Mouse (Mus musculus) urinary bladder, postnatal 14 days (tissue): ENCODE measurements at regions not wholly inside any gene's neighbourhood (a gene's known extent, or its start where the extent isn't known, plus 50 kb on each side); places are given as distances from the start of the nearest gene placed in this dataset.

Experiments
- DNase-seq: peaks from one replicate; pipeline ENCODE4 v3.0.0; 2021; ENCODE audit warnings: low spot score

DNA sequence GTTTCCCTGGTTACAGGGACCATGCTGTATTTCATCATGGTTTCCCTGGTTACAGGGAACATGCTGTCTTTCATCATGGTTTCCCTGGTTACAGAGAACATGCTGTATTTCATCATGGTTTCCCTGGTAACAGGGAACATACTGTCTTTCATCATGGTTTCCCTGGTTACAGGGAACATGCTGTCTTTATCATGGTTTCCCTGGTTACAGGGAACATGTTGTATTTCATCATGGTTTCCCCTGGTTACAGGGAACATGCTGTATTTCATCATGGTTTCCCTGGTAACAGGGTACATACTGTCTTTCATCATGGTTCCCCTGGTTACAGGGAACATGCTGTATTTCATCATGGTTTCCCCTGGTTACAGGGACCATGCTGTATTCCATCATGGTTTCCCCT is 1579.5 kb downstream of the 4930444P10Rik start:
- DNase-seq: no peak

DNA sequence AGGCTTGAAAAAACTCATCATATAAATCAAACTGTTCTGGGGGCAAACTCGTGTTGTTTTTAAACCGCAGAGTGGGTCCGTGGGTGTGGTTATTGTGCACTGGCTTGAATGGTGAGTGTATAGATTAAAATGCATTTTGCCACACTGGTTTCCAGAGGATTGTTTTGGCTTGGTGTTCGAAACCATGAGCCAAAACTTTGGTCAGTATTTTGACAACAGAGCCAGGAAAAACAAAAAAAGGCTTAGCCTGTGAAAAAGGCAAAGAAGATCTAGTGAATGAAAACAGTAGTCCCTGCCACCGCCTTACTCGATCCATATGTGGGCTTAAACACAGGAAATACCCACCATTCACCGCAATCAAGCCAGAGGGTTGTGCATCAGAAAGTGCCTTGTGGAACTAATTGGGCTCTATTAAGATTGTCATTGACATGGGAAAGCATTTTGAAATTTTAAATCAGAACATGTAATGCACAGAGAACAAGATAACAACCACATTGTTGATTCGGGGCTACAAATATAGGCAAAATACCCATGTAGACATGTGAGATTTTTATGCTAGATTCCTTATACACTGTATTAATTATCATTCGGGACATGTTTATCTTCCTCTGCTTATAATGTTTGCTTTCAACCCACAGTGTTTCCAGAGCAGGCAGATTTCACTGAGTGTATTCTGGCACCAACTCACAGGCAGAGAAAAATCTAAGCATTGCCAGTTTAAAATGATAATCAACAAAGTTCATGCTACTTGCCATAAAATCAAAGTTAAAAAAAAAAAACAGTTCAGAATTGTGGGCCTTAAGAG is 1580.4 kb downstream of the 4930444P10Rik start:
- no peak for DNase-seq

DNA sequence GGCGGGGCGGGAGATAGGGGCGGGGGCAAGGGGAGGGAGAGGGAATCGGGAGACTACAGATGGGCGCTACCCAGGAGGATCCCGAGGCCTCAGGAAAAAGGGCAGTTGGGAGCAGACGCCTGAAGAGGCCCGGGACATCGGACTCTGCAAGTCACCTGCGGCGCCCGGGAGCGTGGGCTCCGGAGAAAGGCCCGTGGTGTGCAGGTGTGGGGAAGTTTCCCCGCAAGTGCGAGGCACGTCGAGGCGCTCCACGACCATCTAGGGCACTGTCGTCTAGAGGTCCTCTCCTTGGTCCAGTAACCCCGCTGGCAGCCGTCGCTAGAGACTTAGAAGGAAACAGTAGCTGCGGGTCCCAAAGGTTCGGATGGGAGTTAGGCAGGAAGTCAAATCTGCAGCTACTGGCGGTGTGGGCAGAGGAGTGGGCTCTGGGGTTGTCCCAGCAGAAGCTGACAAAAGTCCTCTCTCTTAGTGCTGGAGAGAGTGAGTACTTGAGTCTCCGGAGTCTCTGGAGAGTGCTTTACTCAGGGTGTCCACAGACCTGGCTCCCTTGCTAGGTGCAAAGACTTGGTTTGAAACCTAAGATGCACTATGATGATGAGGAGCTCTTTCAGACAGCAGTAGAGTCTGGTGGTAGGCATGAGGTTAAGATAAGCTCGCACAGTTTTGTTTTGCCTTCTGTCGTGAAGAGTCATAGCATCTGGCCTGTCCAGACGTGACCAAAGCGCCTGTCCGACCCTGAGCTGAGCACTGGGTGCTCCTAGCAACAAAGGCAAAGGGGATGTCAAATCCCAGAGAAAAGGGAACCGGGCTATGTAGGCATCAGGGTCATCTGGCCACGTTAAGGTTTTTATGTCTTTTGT is 1586.1 kb downstream of the 4930444P10Rik start:
- no peak for DNase-seq

DNA sequence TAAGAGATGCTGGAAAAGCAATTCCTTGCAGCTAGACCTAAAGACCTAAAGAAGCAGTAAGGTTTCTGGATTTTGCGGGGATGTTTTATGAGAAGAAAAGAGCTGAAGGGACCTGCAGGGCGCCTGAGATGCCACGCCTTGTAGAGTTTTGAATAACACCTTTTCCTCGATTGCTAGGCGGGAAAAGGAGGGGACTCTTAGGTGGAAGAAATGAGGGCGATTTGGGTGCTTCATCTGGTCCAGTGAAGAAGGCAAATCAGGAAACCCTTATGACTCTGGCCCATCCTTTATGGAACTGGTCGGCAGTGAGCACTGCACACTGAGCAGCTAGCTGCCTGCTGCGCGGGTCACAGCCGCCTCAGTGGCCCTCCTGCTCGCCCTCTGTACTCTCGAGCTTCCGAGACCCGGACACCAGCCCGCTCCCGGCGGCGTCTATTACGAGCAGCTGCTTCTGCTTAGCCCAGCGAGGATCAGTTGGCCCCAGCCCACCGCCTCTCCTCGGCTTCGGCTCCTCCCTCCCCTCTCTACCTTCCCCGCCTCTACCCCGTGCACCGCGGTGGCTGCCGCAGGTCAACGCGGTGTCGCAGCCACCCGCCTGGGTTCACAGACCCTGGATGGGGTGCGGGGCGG is 1586.8 kb downstream of the 4930444P10Rik start:
- DNase-seq: peak; percentile 24

DNA sequence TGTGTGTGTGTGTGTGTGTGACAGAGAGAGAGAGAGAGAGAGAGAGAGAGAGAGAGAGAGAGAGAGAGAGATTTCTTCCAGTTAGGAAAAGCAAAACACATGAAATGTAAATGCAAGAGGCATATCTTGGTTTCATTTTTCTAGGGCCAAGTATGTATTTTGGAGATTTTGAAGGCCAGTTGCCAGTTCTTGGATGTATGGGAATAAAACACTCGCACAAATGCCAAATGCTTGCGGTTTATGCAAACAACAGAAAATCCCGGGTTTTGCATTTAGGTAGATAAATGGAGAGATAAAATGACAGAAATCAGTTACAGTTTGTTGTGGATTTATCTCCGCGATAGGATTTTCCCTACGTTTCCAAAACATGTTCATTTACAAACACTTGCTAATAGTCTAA is 1587.4 kb downstream of the 4930444P10Rik start:
- DNase-seq: no peak

DNA sequence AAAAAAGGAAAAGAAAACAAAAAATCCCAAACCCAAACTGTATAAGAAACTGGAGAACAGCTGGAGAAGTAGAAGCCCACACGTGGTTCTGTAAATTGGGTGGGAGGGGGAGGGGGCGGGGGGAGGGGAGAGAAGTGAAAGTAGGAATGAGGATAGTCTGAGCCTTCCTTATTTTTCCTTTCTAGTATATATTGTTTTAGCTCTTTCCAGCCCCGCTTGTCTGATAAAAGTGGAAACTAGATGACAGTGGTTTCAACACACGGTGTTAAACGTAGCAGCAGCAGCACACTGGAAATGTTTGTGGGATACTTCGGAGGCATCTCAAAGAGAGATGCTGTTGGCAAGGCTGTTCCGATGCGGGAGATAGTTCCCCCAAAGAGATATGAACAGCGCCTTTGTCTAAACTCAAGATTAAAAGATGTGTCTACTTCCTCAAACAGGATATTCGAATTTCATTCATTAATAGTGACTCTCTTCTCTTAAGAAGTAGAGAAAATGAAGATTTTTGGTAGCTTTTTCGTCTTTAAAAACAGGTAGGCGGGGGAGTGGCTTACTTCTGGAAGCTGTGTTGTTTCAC is 1588.3 kb downstream of the 4930444P10Rik start:
- no peak for DNase-seq

DNA sequence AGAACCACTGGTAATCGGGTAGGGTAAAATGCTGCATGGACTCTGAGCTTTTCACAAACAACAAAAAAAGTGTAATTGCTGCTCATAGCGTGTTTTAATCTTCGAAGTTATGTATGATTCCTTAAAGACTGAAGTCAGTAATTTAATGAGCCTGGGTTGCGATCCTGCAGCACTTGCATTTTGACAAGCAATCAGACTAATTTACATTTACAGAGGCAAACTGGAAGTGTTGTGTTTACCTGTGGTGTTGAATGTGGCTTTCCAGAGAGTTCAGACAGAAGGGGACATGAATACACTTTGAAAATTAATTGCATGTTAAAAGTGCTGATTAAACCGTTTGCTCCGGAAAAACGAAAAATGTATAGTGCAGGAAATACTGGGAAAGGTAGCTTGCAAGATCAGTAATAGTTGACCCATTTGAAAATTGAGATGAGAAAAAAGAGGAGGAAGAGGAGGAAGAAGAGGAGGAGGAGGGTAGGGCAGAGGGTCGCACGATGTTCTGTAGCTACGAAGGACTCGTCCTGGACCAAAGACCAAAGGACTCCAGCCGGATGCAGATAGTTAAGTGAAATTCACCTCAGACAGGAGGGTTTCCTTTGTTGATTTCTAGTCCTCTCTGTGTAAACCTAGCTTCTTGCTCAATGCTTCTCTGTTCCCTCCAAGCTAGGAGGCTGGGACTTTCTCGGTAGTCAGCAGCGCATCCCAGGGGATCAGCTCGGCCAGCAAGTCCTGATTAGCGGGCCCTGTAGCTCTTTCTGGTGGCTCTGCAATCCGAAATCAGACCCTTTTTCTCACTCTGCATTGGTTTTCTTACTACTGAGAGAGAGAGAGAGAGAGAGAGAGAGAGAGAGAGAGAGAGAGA is 1589.0 kb downstream of the 4930444P10Rik start:
- no peak for DNase-seq

DNA sequence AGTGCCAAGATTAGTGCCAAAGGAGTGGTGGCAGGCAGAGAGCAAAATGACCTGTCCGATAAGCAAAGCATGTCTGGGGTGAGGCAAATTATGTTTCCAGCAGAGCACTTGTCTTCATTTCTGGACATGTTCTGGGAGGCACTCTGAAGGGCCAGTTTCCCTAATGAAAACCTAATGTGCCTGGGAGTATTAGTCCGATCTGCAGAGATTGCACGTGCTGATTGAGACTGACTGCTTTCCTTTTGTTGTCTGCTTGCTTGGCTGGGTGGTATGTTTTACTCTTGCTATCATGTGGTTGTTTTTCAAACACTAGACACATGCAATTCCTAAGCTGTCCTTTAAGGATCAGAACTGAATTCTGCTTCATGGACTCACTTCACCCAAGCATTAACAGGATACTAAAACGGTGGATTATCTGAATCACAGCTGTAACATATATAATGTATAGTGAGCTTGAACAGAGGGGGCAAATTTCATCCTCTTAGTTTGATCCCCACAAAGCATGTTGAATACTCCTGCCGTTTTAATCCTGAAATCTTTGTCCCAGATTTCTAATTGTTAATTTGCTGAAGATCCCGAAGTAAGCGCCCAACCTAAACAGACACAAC is 1589.8 kb downstream of the 4930444P10Rik start:
- DNase-seq: no peak

DNA sequence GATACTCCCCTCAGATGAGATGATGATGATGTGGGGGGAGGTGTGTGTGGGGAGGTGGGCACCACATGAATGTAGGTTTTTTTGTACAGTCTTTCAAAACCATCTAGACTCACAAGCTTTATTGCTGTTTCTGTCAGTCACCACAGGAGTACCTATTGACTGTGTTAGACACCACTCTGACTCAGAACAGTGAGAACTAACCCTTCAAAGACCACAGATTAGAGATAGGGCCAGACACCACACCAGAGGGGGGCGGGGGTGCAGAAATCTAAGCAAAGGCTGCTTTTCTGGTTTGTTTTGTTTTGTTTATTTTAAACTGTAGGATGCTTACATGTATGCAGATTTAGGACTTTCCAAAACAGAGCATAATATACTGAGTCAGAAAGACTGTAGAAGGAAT is 1594.0 kb downstream of the 4930444P10Rik start:
- DNase-seq: no peak

DNA sequence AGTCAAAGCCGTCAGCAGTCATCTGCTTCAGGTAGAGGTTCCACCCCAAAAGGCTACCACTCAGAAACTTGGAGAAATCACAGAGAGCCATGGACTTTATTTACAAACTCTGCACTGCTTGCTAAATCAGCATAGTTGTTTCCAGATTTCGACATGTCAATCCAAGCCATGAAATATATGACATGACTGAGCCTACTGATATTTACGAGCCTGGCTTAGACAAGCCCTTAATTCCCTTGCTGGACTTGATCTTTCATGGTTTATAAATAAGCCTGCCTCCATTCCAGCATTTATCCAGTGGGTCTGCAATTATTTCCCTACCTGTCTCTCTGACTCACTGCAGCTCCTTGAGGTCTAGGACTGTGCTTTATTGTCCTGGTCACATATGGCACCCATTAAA is 1603.1 kb downstream of the 4930444P10Rik start:
- DNase-seq: no peak

DNA sequence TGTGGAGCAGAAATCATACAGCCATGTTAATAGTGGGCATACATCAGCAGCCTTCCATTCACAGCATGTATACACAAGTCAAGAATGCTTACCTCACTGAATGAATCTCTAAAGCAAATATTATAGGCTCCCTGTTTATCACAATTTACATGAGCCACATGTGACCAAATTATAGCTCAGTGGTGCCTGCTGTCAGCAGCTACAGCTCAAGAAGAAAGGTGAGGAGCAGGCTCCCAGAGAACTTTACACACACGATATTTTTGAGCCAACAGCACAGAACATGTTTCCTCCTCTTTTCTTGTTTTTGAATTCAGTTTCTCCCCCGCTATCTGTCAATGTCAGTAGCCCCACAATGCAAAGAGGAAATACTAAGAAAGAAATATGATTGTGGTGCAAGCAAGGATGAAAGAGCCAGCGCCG is 1605.4 kb downstream of the 4930444P10Rik start:
- no peak for DNase-seq

DNA sequence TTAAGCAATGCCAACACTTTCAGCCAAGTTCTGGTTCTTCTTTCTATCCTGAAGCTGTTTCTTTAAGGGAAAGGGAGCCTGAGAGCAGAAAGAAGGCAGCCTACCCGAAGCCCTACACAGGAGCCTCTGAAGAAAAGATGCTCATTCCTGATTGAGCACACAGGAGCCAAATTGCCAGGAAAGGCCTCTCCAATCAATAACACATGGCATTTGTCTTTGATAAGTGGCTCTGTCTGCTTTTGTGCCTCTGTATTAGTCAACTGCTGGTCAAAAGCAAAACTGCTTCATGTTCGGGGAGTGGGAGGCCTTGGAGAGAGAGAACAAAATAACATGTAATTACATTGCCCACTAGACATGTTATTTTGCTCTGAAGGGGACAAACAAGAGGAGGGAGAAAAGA is 1607.4 kb downstream of the 4930444P10Rik start:
- no peak for DNase-seq

DNA sequence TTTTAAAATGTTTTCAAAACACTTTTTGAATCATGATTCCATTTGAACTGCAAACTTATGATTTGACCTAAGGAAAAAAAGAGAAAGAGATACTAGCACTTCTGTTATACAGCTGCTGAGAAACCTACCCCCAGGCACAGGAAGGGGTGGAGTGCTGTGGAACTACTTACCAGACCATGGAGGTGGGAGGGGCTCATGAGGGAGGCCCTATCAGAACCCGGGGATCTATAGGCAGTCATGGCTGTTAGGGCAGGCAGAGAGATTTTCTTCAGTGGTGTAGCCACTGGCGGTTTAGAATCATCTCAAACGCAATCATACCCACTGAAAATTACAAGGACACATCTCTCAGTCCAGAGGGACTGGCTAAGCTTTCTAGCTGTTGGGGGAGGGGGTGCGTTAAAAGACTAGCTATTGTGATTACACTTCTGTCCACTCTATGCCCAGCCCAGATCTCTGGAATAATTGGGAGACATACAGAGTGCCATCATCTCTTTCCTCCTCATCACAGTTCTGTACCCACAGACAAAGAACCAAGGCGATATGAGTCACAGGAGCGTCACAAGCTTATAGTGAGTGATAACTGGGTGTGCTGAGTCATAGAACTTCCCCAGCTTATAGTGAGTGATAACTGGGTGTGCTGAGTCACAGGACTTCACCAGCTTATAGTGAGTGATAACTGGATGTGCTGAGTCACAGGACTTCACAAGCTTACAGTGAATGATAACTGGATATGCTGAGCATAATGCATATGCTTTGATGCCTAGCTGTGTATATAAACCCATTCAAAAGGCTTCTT is 1608.8 kb downstream of the 4930444P10Rik start:
- DNase-seq: no peak

DNA sequence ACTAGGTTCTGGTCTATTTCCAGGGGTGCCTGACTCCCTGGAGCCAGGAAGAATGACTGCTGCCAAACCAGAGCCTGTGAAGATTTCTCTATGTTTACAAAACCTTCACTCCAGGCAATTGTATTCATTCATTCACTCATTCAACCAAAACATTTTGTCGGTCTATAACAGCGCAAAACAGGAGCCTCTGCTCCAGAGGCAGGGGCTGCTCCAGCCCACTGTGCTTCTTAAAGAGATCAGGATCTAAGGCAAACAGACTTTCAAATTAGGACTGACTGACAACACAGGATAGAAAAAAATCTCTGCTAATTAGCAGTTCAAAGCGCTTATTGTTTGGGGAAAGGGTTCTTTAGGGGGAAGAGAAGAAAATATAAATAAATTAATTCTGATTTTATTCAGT is 1620.8 kb downstream of the 4930444P10Rik start:
- DNase-seq: no peak

DNA sequence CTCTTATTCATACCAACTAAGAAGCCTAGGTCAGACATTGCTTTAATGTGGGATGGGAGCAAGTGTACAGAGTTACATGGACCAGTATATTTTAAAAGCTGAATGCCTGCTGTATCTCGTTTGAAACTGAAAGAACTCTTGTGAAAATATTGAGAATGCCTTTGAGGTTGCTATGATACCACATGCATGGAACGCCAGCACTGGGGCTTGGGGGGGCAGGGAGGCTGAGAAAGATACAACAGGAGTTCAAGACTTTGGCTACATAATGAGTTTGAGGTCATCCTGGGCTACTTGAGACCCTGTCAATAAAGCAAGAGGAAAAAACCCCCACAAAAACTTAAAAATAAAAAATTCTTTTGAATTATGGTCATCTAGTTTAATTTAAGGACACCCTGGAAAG is 1621.6 kb downstream of the 4930444P10Rik start:
- DNase-seq: no peak

DNA sequence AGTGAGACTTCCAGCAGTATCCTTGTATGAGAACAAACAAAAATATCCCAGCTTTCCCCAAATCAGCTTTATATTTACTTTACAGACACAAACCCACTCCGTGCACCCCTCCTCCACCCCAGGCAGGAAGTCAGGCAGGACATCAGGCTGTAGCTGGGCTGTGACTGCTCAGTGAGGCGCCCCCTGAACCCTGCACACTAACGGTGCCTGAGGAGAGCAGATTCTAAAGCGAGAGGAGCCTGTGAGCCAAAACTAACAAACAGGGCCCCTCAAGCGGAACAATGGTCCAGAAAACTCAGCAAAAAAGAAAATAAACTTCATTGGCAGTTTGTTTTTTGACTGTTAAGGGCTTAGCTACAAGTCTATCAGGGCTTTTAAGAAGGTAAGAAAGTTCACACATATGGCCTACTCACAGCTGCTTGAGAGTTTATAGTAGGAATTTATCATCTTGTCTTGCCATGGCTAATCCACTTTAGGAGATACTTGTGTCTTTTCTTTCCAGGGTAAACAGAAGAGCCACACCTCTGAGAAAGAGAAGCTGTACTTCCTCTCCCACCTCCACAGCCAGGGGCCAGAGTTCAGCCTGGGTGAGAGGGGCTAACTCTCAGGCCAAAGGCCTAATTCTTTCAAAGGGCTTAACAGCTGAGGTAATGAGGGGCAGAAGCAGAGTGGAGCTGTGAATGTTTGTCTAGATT is 1628.2 kb downstream of the 4930444P10Rik start:
- DNase-seq: no peak

DNA sequence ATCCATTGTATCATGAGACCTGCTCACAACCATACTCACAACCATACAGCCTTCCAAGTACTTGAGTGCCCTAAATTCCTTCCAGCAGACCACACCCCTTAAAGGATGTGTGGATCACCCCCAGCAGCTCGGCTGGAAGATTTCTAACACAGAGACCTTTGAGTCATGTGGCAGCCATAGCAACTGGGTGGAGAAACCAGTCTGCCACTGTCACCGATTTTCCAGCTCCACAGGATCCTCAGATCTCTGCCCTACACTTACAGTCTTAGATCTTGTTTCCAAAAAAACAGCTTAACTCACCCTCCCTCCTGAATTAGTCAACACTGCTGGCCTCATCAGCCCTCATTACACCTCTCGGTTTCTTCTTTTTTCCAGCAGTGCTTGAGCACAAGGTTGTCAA is 1630.6 kb downstream of the 4930444P10Rik start:
- DNase-seq: no peak

DNA sequence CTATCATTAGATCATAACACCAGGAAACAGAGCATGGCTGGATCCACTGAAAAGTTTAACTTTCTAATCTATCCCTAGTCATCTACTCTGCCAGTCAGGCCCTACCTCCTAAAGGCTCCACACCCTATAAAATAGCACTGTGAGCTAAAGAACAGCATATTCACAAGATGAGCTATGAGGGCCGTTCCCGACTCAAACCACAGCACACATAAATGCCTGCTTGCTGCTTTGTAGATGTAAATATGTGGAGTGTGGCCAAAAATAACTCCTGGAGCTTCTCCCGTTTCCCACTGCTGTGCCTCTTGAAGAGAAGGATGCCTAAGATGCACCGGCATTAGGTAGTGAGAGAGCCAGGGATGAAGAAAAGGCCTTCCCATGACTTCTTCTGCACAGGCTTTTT is 1632.3 kb downstream of the 4930444P10Rik start:
- DNase-seq: no peak

DNA sequence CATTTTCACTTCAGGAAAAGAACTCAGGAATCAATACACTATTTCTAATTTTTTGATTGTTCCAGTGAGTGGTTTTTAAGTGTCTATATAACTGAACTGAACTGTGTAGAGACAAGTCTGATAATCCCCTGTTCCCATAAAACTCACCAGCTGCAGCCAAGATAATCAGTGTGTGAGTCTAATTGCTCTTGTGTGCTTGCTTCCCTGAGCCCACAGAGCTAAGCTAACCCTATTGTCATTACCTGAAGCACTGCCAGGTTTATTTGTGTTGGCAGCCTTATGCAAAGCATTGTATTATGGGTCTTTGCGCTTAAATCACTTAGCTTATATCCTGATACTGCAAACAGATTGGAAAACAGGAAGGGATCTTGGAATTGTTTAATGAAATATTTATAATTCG is 1663.8 kb downstream of the 4930444P10Rik start:
- DNase-seq: no peak

DNA sequence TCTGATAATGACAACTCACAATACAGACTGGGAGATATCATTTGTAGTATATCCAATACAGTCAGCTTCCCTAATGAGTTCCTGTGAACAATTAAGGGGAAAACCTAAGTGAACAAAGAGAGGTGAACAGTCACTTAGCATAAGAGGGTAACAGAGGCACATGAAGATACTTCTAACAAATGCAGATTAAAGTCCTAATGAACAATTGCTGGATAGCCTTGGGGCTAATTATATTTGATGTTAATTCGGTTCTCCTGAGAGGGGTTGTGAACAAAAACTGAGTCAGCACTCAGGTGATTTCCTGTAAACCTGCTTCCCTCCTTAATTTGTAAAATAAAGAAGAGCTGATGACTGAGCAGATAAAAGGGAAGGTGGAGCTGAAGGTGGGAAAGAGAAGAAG is 1672.1 kb downstream of the 4930444P10Rik start:
- DNase-seq: no peak
